Mouse (Mus musculus) heart, adult 18-20 months (tissue): ENCODE measurements around the gene Smad1. TPM values are rescaled to one million over a fixed set of nuclear protein-coding genes. Genes with fewer than 3 reads are reported as not detected.
A peak's percentile ranks its signal among the peaks of the same experiment; 100 is the strongest.
"Not testable (repeated sequence)": the region's sequence is repeated elsewhere in the genome, so short reads cannot be mapped to it uniquely, and the experiment has no call there.

Experiments
- DNase-seq, 2 experiments: peaks; one replicate each; pipeline ENCODE4 v3.0.0; 2021 to 2022; ENCODE audit warnings: mixed read lengths in 1 of 2
- long read RNA-seq, 2 experiments: library from polyadenylated mRNA; stranded (forward); transcript quantifications; one replicate each; pipeline ENCODE4 v2.0.0; 2021
- total RNA-seq, 2 experiments: library from RNA; stranded (reverse); gene quantifications; 2 replicates each; pipeline ENCODE4 v1.2.3; 2021

Smad1 gene
- 10 to 100 TPM; 13.2 to 14.7 TPM for total RNA-seq
- long read RNA-seq, experiment 1, transcript Smad1-202 (7 exons, 3,099 nt), result major isoform, 14 of 17 reads
- long read RNA-seq, experiment 1, partial matches to known transcripts, result 1 of 17 reads
- long read RNA-seq, experiment 1, other reads (novel, unspliced or antisense), result 2 of 17 reads
- long read RNA-seq, experiment 2, transcript Smad1-202 (7 exons, 3,099 nt), result major isoform, 6 of 6 reads
- long read RNA-seq, experiment 2, partial matches to known transcripts, result 0 of 6 reads
- long read RNA-seq, experiment 2, other reads (novel, unspliced or antisense), result 0 of 6 reads

DNA sequence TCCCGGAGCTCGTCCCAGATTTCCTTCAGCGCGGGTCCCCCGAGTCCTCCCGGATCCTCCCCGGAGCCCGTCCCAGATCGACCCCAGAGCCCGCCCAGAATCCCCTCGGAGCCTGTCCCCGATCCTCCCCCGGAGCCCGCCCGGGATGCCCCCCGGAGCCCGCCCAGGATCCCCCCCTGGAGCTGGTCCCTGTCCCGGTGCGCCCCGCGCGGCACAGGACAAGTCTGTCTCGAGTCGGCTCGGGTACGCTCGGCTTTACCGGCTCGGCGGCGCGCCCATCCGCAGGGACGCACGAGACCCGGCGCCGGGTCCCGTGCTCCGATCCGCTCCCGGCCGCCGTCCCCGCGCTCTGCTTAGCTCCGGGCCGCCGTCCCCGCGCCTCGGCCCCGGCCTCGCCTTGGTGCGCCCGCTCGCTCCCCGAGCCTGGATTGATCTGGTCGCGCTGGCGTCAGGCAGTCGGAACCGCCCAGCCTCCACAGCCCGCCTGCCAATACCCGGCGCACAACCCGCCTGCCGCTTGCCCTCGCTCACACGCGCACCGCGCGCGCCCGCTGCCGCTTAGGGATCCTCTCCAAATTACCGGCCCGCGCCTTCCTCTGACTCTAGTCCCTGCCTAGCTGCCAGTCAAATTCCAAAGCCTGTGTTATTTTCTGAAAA, at the start of gene Smad1:
TSS of gene Smad1 (minus strand) at position 525 of the 657 bp plus-strand sequence.
- peak; percentile 97 for DNase-seq

DNA sequence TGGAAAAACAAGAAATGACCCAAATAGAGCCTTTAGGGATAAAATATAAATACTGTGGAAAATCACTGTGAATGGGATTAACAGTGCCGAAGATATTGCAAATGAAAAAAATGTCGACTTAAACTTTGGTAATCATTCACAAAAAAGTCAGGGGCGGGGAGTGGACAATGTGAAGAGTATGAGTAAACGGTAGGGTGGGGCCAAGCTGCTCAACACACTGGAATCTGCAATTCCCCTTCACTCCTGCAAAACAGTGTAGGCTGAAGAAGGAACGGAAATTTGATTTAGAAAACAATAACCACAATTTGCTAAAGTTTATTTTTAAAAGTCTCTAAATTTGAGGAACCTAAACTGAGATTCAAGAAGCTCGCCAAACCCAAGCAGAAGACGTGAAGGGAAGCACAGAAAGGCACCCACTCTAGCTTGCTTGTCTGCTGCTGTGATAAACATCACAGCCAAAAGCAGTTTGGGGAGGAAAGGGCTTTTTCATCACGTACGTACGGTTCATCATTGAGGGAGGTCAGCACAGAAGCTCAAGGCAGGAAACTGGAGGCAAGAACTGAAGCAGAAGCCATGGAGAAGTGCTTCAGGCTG, 48.0 kb upstream of the Smad1 start:
- peak in 1 of 2 experiments; percentile 4 for DNase-seq

DNA sequence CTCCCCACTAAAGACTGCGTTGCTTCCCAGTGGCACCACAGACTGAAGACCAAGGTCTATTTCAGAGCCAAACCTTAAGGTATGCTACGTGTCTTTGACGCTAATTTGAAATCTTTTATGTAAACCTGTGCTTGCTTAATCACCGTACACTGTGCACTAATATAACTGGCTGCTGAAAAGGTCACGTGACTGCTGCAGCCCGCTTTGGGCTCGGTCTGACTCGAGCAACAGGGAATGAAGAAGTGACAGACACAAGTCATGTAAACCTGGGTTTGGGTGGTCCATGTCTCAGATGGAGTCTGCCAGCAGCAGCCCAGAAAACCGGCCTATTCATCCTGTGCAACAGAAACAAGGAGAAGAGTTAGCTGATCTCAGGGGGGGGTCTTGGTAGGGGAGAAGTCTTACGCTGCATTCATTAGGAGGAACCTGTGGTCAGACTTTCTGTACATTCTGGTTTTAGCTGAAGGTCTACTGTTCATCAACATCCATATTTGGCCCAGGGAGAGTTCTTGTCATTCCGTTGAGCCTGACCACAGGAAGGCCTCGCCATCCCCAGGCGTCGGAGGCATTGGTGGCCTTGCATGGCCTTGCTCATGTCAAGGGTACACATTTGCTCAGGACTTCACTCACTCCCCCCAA, 44.3 kb upstream of the Smad1 start:
- DNase-seq, result no peak

DNA sequence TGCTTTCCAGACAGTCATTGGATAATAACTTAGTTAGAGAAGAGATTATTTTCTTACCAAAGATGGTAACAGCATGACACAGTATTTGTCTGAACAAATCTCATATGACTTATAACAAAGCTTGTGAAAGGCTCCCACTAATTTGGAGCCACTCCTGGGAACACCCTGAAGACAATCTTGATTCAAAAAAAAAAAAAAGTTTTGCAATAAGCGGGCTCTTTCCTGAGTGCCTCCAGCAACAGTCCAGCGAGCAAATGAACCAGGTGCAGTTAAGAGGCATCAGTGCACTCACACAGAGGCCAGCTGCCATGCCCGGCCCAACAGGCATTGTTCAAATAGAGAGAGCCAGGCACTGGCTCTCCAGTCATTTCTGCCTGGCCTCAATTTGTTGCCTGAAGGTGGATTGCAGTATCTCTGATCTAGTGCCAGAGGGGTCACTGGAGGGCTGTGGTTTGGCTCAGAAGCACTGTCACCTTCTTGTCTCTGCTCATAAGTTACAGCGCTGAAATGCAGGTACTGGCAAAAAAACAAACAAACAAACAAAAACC, 34.7 kb upstream of the Smad1 start:
- DNase-seq, result no peak

DNA sequence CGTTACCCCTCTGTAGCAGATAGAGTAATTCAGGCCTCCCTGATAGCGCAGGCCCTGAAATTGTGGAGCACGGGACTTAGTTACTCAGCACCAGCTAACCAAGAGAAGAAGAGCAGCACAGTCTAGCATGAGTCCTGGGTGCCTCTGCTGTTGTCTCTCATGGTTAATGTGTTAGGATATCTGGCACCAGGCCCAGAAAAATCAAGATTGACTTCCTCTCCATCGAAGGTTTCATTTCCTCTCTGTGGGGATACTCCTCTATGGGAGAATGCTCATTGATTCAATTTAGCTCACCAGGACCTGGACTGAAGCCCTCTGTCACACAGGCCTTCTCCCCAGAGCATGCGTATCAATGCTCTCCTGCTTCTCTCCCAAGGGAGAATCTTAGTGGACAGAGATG, 15.6 kb upstream of the Smad1 start:
- peak; percentile 48 to 74 for DNase-seq

DNA sequence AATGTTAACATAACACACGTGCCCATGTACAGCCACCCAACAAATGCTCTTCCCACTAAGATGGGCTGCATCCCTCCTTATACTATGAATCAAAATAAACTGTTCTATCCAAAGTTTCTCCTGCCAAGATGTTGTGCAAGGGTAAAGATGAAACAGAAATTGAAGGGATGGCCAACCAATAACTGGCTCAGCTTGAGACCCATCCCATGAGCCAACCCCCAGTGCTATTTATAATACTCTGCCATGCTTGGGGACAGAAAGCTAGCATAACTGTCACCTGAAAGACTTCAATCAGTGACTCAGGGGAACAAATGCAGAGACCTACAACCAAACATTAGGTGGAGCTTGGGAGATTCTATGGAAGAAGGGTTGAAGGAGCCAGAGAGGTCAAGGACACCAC, 11.2 kb upstream of the Smad1 start:
- no peak for DNase-seq

DNA sequence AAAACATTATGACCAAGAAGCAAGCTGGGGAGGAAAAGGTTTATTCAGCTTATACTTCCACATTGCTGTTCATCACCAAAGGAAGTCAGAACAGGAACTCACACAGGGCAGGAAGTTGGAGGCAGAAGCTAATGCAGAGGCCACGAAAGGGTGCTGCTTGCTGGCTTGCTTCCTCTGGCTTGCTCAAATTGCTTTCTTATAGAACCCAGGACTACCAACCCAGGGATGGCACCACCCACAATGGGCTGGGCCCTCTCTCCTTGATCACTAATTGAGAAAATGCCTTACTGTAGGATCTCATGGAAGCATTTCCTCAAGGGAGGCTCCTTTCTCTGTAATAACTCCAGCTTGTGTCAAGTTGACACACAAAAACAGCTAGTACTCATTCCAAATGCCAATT, 8.0 kb upstream of the Smad1 start:
- not testable (repeated sequence) for DNase-seq

DNA sequence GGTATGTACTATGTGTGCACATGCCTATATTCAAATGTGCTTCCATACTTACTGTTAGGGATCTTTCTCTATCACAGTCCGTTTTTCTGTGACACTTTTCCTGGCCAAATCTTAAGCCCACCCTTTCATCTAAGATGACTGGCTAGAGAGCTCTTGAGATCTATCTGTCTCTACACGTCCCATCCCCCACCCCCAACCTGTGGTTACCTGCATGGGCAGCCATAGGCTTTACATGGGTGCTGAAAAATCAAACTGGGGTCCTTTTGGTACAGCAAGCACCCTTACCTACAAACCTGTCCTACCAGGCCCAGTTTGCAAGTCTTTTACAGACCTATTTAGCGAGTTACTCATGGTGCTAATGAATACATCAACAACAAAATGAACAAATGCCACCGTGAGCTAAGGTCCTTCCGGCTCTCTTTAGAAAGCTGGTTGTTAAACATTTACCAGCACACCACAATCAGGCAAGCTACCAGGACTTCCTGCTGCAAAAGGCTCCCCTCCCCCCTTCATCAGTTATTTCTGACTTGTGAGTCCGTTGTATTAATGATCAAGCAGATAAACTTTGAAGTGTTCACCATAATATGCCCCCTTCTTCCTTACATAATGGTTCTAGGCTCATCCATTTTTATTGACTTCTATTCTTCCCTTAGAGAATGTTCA, 5.7 kb upstream of the Smad1 start:
- no peak for DNase-seq

DNA sequence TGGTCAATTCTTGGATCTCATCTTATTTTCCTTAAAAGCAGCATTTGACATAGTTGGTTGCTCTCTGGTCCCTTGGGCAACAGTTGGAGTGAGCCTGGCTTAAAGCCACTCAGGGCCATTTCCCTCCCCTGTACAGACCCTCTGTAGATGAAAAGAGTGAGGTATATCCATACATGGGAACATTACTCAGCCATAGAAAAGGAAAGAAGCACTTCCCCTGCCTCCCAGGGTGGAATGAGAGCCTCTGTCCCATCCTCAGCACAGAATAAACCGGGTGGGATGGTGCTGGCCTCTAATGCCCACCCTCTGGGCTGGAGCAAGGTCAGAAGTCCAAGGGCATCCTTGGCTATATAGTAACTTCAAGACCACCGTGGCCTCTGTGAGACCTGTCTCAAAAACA, 1.4 kb upstream of the Smad1 start:
- no peak for DNase-seq

DNA sequence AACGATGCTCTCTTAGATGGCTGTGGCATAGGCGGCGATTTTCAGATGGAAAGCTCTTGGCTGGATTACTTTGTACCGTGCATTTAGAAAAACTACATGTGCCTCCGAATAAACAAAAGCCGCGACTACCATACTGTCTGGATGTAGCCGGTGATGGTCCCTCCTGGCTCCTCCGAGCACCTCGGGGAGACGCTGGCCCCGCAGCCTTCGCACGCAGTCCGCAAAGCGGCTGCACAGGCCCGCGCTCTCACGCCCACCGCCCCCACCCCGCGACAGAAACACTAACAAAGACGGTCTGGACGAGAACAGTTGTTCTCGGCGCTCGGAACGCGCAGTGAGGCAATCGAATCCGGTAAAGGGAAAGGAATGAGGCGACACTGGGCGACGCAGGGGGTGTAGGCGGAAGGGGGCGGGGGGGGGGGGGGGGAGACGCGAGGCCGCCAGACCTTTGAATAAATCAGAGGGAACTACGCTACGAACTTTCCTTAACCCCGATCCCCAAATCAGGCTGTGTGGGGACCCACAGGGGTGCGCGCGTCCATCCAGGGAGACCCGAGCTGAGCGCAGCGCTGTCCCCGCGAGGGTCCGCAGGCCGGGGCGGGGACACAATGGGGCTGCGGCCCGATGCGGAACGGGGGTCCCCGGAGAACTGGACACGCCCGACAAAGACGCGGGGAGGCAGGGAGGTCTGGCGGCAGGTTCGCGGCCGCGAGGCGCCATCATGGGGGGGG, 902 bp downstream of the Smad1 start:
- peak; percentile 59 to 76 for DNase-seq

DNA sequence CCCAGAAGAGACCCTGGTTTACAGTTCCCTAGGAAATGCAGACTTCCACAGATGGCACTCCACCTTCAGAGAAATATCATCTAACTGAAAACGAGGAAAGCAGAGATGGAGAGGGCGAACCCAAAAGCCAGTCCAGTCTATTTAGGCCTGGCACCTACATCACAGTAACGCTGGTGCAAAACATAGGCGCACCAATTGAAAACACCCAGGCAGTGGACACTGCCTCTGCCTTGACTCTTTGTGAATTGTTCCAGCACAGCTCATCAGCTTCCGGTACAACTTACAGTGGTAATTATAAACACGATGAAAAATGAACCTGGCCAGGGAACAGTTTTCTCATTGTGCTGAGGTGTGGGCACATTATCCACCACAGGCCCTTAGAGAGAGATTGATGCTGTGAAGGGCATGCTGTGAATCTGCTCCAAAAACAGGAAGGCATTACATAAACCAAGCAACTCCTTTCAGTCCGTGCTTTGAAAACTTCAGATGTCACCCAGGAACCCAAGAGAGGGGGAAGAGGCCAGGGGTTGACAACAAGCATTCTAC, 1.5 kb downstream of the Smad1 start:
- peak in 1 of 2 experiments; percentile 44 for DNase-seq

DNA sequence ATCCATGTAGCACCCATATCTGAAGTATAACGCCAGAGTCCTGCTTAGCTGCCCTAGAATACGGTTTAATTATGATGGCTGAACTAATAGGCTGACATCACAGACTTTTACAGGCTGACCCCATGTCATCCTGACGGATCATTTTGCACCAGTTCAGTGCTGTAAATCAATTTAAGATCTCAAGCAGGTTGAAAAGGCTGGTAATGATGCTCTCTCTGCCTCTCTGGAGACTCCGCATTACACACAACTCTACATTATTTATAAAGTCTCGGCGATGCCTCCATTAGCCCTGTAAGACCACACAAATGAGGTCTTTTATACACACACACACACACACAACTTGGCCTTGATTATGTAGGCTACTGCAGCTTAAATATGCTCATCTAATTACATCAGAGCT, 2.4 kb downstream of the Smad1 start:
- DNase-seq, result no peak

DNA sequence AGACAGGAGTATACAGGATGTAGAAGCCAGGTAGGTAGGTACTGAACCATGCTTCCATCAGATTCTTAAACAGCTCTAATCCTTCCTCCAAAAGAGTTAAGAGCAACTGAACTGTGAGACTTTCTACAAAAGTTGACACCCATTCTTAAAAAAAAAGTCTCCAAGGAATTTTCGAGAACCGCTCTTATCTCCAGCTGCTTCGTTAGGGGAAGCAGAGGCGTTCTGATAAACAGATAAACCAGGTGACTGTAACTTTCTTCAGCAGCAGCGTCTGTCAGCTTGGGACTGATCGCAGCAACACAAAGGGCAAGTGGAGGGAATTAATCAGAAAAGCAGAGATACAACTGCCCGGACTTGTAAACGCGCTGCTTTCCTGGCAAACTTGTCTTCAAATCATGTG, 5.3 kb downstream of the Smad1 start:
- DNase-seq, result no peak

DNA sequence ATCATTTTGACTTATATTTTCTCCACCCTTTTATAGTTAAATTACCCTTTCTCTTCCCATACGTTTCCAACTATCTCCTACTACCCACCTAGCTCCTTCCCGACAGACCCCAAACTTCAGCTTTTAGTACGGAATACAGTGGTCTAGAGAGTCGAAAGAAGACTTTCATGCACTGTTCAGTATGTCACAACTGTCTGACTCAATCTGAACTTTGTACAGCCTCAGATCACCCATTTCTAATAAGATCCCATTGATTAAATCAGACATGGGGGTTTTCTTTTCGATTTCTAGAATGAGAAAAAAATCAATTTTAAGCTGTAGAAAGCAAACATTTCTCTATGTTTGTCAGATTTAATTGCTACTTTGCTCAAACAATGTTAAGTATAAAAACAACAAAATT, 6.1 kb downstream of the Smad1 start:
- DNase-seq, result no peak

DNA sequence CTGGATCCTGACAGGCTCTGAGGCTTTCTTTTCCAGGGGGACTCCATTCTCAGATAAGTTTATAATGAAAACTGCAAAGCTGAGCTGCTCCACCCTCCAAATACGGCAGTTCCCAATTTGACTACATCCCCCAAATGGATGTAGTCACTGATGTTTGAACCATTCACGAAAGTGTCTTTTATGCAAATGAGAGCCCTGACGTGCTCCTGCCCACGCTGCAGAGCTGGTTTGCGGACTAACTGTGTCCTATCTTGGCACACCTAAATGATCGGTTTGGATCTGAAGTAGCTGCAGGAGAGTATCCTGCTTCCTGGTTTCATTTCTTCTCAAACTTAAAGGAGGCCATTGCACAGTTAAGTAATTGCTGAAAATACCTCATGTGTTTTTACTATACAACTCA, 6.7 kb downstream of the Smad1 start:
- no peak for DNase-seq

DNA sequence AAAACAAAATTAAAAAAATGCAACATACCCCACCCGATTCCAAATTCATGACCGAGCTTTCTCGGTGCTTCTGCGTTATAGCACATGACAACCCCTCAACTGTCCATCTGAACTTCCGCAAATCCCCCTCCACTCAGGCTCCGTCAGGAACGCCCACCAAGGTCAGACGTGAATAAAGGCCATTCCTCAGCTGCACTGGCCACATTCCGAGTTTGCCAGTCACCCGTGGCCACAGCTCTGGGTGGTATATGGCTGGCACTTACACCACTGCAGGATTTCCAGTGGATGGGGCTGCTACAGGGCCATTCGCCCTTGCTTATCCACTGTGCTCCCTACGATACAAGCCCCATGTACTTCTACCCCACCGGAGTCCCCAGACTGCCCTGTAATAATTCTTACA, 7.9 kb downstream of the Smad1 start:
- no peak for DNase-seq

DNA sequence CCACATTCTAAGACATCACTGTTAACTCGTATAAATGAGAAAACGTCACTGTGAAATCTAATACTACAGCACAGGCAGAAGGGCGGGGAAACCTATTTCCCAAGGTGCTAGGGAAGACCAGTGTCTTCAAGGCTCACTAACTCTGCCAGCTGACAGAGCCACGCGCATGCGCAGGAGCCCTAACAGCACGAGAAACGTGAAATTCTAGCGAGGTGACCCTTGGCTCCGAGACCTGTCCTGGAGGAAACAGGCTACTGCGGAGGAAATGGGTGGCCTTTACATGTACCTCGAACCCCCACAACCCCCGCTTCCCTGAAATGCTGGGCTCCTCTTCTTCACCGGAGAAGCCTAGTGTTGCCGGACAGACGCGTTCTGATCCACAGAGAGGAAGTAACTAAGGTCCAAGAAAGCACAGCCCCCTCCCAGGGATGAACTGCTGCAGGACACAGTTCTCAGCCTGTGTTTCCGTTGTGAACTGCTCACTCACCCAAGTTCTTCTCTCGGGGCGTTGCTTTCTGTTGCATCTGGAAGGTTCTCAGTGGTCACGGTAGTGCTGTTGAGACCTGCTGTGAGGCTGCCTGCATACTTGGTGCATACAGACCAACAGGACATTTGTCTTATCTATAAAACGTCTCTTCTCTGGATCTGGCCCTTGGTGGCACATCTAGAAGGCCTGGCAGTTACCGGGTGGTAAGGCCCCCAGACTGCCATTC, 10.1 kb downstream of the Smad1 start:
- peak; percentile 58 to 76 for DNase-seq

DNA sequence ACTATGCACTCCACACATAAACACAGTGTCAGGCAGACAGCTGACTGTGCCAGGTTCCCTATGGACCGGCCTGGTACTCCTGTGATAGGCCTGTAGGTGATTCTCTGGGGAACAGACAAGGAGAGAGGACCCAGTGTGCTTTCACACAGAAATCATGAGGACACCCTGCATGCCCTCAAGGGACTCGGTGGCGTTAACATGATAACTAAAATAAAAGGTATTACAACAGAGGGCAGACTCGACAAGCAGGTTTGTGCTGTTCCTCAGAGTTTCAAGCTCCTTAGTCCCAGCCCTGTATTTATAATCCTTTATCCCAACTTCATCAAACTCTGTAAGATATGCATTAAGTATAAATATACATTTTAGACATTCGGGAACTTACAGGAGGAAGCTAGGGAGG, 12.5 kb downstream of the Smad1 start:
- no peak for DNase-seq

DNA sequence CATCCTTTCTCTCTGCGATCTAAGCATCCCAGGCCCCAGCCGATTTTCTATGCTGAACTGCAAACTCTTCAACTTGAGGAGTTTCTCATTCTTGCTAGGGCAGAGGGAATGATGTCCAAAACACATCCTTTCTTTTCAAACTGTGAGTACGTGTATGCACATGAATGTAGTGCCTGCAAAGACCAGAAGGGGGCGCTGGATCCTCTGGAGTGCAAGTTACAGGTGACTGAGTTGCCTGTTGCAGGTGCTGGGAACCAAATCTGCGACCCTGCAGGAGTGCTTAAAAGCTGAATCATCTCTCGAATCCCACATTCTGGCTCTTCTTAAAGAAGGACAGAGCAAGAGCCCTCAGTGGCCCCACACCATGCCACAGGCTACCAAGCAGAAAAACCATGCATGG, 13.0 kb downstream of the Smad1 start:
- DNase-seq, result no peak
